Mouse (Mus musculus): ENCODE data around the gene Brpf1. TPM values are rescaled to one million over a fixed set of nuclear protein-coding genes. Genes with fewer than 3 reads are reported as not detected.

Brpf1 gene
- 26.4 and 29.2 TPM in 2 replicates for polyA plus RNA-seq (2014; fragmentation: Nextera tagmentation; extraction: Ambion mirVana)

DNA sequence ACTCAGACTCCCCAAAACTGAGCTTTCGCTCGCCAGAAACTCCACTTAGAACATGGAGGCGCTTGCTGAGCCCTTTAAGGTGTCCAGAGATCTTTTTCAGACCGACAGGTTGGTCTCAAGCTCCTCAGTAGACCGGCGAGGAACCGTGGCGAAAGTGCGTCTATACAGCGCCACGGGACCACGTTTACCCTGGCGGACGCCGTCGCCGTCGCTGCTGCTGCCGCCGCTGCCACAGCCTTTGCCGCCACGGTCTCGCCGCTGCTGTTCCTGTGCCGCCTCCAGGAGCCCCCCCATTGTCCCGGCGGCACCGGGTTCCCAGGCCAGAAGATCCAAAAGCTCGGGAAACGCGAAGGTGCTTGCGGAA, at the start of gene Brpf1:
Gene Brpf1, plus strand, starts transcription at position 152 of the 364 bp plus-strand sequence.
- WGBS: under 1% methylated on average over 32 of the region's 32 CpGs
- Histone ChIP-seq H3K4me1 (ENCODE audit: control insufficient read depth, insufficient read depth, low read length) (peaks cover 11% of the 10 kb centered on the region; the same call in 1 of the 2 replicates), H3K27me3 (ENCODE audit: control insufficient read depth, insufficient read depth, low read length) (no peaks in the 10 kb centered on the region), H3K9ac (ENCODE audit: low read length) (peak within 1 kb of the TSS; percentile 83), H3K36me3 (ENCODE audit: control insufficient read depth, insufficient read depth, low read length) (no peaks in the 10 kb centered on the region; the same call in 1 of the 2 replicates), H3K9me3 (ENCODE audit: control insufficient read depth, low read length) (no peaks in the 10 kb centered on the region), H3K27ac (replicated peaks; ENCODE audit: low read depth, low read length) (peak within 1 kb of the TSS; percentile 86), H3K4me3 (ENCODE audit: low read depth, low read length) (peak within 1 kb of the TSS; percentile 93), H3K4me2 (ENCODE audit: low read depth, severe bottlenecking) (peak within 1 kb of the TSS; percentile 82)
- ATAC-seq (ENCODE audit: insufficient number of reproducible peaks, low FRiP score, low TSS enrichment, low read depth) (peak; percentile 42; the same call in 1 of the 2 replicates), DNase-seq (ENCODE audit: low spot score) (no peak)

DNA sequence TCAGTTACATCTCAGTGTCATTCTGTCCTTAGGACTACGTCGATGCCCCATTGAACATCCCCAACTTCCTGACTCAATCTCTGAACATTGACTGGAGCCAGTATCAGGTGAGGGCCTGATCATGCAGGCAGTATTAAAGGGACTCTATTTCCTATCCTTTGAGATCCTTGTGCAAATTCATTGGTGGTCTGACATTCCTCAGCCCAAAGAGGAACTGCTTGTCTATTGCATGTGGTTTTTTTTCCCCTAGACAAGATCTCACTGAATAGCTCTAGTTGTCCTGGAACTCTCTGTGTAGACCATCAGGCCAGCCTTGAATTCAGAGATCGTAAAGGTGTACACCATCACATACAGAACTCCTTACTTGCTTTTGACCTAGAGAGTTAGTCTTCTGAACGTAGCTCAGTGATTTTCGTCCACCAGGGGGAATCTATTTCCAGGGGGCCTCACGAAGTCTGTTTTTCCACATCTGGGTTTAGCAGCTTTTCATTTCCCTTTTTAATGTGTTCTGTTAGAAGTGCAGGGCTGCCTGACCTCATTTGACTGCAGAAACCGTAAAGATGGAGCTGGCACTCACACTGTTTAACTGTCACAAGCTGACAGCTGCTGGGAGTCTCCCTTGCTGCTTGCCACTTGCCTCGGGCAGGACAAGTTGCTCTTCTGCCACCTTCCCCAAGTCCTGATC, 45.6 kb upstream of the Brpf1 start:
- no peak for ATAC-seq (ENCODE audit: insufficient number of reproducible peaks, low FRiP score, low TSS enrichment, low read depth)

DNA sequence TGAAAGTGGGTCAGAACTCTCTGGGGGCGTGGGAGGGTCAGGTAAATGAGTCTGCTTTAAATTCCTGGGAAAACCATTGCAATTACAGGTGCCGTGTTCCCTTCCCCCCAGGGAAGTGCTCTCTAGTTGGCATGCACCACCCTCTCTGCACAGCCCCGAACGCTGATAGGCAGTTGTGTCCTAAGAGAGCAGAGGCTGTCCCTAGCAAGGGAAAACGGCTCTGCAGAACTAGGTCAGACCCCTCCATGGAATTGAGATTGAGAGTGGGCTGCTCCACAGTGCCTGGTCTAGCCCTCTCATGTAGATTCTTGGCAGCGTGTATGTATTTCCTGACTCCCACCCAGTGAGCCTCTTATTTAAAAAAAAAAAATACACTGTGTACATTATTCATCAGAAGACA, 43.4 kb upstream of the Brpf1 start:
- Histone ChIP-seq H3K4me2 (ENCODE audit: low read depth, severe bottlenecking) (no peak overlapping the region), H3K9me3 (ENCODE audit: control insufficient read depth, low read length) (no peaks in the 10 kb centered on the region), H3K27me3 (ENCODE audit: control insufficient read depth, insufficient read depth, low read length) (no peaks in the 10 kb centered on the region), H3K36me3 (ENCODE audit: control insufficient read depth, insufficient read depth, low read length) (peaks cover 10% of the 10 kb centered on the region), H3K4me3 (ENCODE audit: low read depth, low read length) (no peak overlapping the region), H3K4me1 (ENCODE audit: control insufficient read depth, insufficient read depth, low read length) (no peaks in the 10 kb centered on the region), H3K9ac (ENCODE audit: low read length) (no peak overlapping the region), H3K27ac (replicated peaks; ENCODE audit: low read depth, low read length) (no peak overlapping the region)
- WGBS: 88% methylated on average over 6 of the region's 6 CpGs
- ATAC-seq (ENCODE audit: insufficient number of reproducible peaks, low FRiP score, low TSS enrichment, low read depth): no peak
- DNase-seq (ENCODE audit: low spot score): no peak

More for the DNA sequence above, 45.6 kb upstream of the Brpf1 start:
- no peak overlapping the region for H3K4me2 ChIP-seq (ENCODE audit: low read depth, severe bottlenecking)
- no peaks in the 10 kb centered on the region for H3K4me1 ChIP-seq (ENCODE audit: control insufficient read depth, insufficient read depth, low read length)
- H3K27me3 ChIP-seq (ENCODE audit: control insufficient read depth, insufficient read depth, low read length): no peaks in the 10 kb centered on the region
- no peak for DNase-seq (ENCODE audit: low spot score)
- no peak overlapping the region for H3K4me3 ChIP-seq (ENCODE audit: low read depth, low read length)
- H3K9ac ChIP-seq (ENCODE audit: low read length): no peak overlapping the region
- WGBS: 89% methylated on average over 8 of the region's 8 CpGs
- no peak overlapping the region for H3K27ac ChIP-seq (replicated peaks; ENCODE audit: low read depth, low read length)
- H3K36me3 ChIP-seq (ENCODE audit: control insufficient read depth, insufficient read depth, low read length): peaks cover 7% of the 10 kb centered on the region
- H3K9me3 ChIP-seq (ENCODE audit: control insufficient read depth, low read length): no peaks in the 10 kb centered on the region

- Histone ChIP-seq H3K36me3 (ENCODE audit: control insufficient read depth, insufficient read depth, low read length) (peaks cover 16% of the 10 kb centered on the region), H3K27ac (replicated peaks; ENCODE audit: low read depth, low read length) (no peak overlapping the region), H3K9ac (ENCODE audit: low read length) (no peak overlapping the region), H3K4me2 (ENCODE audit: low read depth, severe bottlenecking) (no peak overlapping the region), H3K27me3 (ENCODE audit: control insufficient read depth, insufficient read depth, low read length) (no peaks in the 10 kb centered on the region), H3K4me1 (ENCODE audit: control insufficient read depth, insufficient read depth, low read length) (no peaks in the 10 kb centered on the region), H3K9me3 (ENCODE audit: control insufficient read depth, low read length) (no peaks in the 10 kb centered on the region), H3K4me3 (ENCODE audit: low read depth, low read length) (no peak overlapping the region)
- WGBS: 93% methylated on average over 8 of the region's 8 CpGs
- DNase-seq (ENCODE audit: low spot score): no peak
- ATAC-seq (ENCODE audit: insufficient number of reproducible peaks, low FRiP score, low TSS enrichment, low read depth): no peak
Measured at GRCm38 (mm10) chr6:113264429-113264828, 42.5 kb upstream of the Brpf1 start.

DNA sequence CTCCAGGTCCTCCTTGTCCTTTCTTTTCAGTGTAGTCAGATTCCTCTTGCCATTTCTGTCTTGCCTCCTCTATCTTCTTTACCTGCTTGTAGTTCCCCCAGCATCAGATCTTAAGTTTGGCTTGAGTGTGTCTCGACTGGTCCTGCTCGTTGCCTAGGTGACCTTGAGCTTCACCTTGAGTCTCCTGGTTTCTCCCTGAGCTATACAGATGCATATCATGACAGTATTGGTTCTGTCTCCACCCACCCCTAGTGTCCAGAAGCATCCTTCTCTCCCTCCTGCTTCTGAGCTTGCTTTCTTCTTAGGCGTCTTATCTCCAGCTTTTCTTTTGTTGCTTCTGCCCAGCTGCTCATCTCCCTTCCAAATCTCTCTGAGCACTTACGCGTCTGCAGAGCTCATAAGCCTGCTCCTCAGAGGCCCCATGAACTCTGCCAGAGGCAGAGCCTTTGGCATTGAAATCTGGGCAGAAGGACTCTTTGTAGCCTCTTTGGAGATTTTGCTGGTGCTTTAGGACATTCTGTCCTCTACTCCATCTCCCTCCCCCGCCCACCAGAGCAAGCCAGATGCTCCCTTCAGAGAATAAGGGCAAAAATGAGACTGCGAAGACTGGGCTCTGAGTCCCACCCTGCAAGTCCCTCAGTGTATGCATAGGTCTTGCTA, 39.8 kb upstream of the Brpf1 start:
- DNase-seq (ENCODE audit: low spot score): no peak
- no peak overlapping the region for H3K4me2 ChIP-seq (ENCODE audit: low read depth, severe bottlenecking)
- no peak overlapping the region for H3K4me3 ChIP-seq (ENCODE audit: low read depth, low read length)
- H3K9me3 ChIP-seq (ENCODE audit: control insufficient read depth, low read length): no peaks in the 10 kb centered on the region
- no peak overlapping the region for H3K27ac ChIP-seq (replicated peaks; ENCODE audit: low read depth, low read length)
- H3K4me1 ChIP-seq (ENCODE audit: control insufficient read depth, insufficient read depth, low read length): no peaks in the 10 kb centered on the region
- 86% methylated on average over 7 of the region's 7 CpGs for WGBS
- ATAC-seq (ENCODE audit: insufficient number of reproducible peaks, low FRiP score, low TSS enrichment, low read depth): no peak
- peaks cover 22% of the 10 kb centered on the region for H3K36me3 ChIP-seq (ENCODE audit: control insufficient read depth, insufficient read depth, low read length)
- no peaks in the 10 kb centered on the region for H3K27me3 ChIP-seq (ENCODE audit: control insufficient read depth, insufficient read depth, low read length)
- H3K9ac ChIP-seq (ENCODE audit: low read length): no peak overlapping the region

DNA sequence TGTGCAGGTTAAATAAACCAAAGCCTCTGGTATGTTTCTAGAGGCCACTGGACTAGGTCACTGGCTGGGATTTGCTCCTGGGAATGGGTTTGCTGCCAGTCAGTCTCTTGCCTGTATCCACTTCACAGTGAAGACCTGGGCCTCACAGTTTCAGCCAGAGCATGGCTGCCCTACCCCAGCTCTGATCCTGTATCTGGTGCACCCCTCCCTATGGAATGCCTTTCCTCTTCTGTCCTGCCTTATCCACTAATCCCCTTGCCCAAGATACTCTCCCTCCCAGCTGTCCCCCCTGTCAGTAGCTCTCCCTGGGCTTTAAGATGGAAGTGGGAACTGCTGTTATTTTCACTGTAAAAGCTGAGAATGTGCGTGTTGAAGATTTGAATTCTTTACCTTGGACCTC, 38.9 kb upstream of the Brpf1 start:
- no peak for ATAC-seq (ENCODE audit: insufficient number of reproducible peaks, low FRiP score, low TSS enrichment, low read depth)
- Histone ChIP-seq H3K4me1 (ENCODE audit: control insufficient read depth, insufficient read depth, low read length) (no peaks in the 10 kb centered on the region), H3K9ac (ENCODE audit: low read length) (no peak overlapping the region), H3K4me2 (ENCODE audit: low read depth, severe bottlenecking) (no peak overlapping the region), H3K4me3 (ENCODE audit: low read depth, low read length) (no peak overlapping the region), H3K27me3 (ENCODE audit: control insufficient read depth, insufficient read depth, low read length) (no peaks in the 10 kb centered on the region), H3K27ac (replicated peaks; ENCODE audit: low read depth, low read length) (no peak overlapping the region), H3K36me3 (ENCODE audit: control insufficient read depth, insufficient read depth, low read length) (peaks cover 22% of the 10 kb centered on the region), H3K9me3 (ENCODE audit: control insufficient read depth, low read length) (no peaks in the 10 kb centered on the region)
- no peak for DNase-seq (ENCODE audit: low spot score)
- 100% methylated on average over 1 of the region's 1 CpGs for WGBS

- Histone ChIP-seq H3K4me3 (ENCODE audit: low read depth, low read length) (no peak overlapping the region), H3K4me2 (ENCODE audit: low read depth, severe bottlenecking) (no peak overlapping the region), H3K9ac (ENCODE audit: low read length) (no peak overlapping the region), H3K36me3 (ENCODE audit: control insufficient read depth, insufficient read depth, low read length) (peaks cover 20% of the 10 kb centered on the region; the same call in 1 of the 2 replicates), H3K9me3 (ENCODE audit: control insufficient read depth, low read length) (no peaks in the 10 kb centered on the region), H3K4me1 (ENCODE audit: control insufficient read depth, insufficient read depth, low read length) (no peaks in the 10 kb centered on the region), H3K27me3 (ENCODE audit: control insufficient read depth, insufficient read depth, low read length) (no peaks in the 10 kb centered on the region), H3K27ac (replicated peaks; ENCODE audit: low read depth, low read length) (no peak overlapping the region)
- no peak for DNase-seq (ENCODE audit: low spot score)
- 89% methylated on average over 3 of the region's 3 CpGs for WGBS
- ATAC-seq (ENCODE audit: insufficient number of reproducible peaks, low FRiP score, low TSS enrichment, low read depth): no peak
Measured at GRCm38 (mm10) chr6:113272365-113272764, 34.6 kb upstream of the Brpf1 start.

DNA sequence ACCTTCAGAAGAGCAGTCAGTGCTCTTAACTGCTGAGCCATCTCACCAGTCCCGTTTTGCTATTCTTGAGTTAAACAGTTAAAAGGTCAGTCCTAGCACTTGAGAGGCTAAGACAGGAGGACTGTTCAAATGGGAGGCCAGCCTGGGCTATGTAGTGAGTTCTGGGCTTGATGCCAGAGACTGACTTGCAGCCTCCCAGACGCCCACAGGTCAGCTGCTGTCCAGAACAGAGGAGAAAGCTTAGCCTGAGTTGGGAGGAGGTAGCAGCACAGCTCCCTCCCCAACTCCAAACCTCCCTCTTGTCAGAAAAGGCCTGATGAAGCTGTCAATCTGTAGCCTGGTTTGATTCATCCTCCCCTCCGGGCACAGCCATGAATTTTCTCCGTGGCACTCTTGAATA, 30.1 kb upstream of the Brpf1 start:
- no peak overlapping the region for H3K4me2 ChIP-seq (ENCODE audit: low read depth, severe bottlenecking)
- DNase-seq (ENCODE audit: low spot score) (no peak), ATAC-seq (ENCODE audit: insufficient number of reproducible peaks, low FRiP score, low TSS enrichment, low read depth) (no peak)
- no peak overlapping the region for H3K9ac ChIP-seq (ENCODE audit: low read length)
- peaks cover 3% of the 10 kb centered on the region for H3K27me3 ChIP-seq (ENCODE audit: control insufficient read depth, insufficient read depth, low read length)
- H3K9me3 ChIP-seq (ENCODE audit: control insufficient read depth, low read length): no peaks in the 10 kb centered on the region
- peaks cover 3% of the 10 kb centered on the region; the same call in 1 of the 2 replicates for H3K36me3 ChIP-seq (ENCODE audit: control insufficient read depth, insufficient read depth, low read length)
- no peak overlapping the region for H3K27ac ChIP-seq (replicated peaks; ENCODE audit: low read depth, low read length)
- no peaks in the 10 kb centered on the region for H3K4me1 ChIP-seq (ENCODE audit: control insufficient read depth, insufficient read depth, low read length)
- no peak overlapping the region for H3K4me3 ChIP-seq (ENCODE audit: low read depth, low read length)
- WGBS: 76% methylated on average over 4 of the region's 4 CpGs

Measured in limb, embryonic 11.5 days (tissue).